Mouse (Mus musculus): ENCODE measurements around the gene Ppp2r5a.

DNA sequence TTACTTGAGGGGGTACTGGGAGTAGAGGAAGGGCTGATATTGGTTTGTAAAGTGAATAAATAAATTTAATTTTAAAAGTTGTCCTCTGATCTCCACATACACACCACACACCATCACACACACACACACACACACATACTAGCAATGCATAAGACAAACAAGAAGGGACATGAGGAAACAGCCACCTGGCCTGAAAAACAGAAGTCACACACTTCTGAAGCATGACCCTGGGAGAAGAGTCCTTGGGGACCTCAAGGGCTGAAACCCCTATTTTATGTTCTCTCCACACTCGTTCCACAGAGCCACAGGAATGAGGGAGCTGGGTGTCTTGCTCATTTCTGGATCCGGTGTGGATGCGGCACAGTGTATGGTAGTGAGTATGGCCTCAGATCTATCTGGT is 79.7 kb downstream of the Ppp2r5a start:
- TF ChIP-seq CTCF (conservative IDR thresholded peaks at IDR 0.05; ENCODE audit: insufficient read depth, insufficient read length, low read depth, low read length) = no peak
- TF ChIP-seq POLR2A (IDR thresholded peaks at IDR 0.05; ENCODE audit: low read depth, low read length) = no peak

Measured in kidney, adult 2 months (tissue).